Mouse (Mus musculus) kidney, embryonic 16.5 days (tissue): ENCODE measurements around the gene Egflam. TPM values are rescaled to one million over a fixed set of nuclear protein-coding genes. Genes with fewer than 3 reads are reported as not detected.

Source experiments
- ATAC-seq: fragments of 200-750 bp; cut with Nextera tagmentation; 2 replicates; pipeline ENCODE4 v1.8.0; 2017; ENCODE audit warnings: moderate TSS enrichment; ENCODE audit not compliant: low FRiP score, low TSS enrichment
- H3K27ac ChIP-seq: fragments of 300-500 bp; sonication (generic); 2 replicates; pipeline ENCODE4 v1.5.1; 2014; ENCODE audit warnings: low read length
- H3K27me3 ChIP-seq: fragments of 300-500 bp; sonication (generic); 2 replicates; pipeline ENCODE4 v1.6.1; 2014; ENCODE audit warnings: low read length, control low read depth, mixed read lengths; ENCODE audit not compliant: insufficient read depth
- H3K36me3 ChIP-seq: fragments of 300-500 bp; sonication (generic); 2 replicates; pipeline ENCODE4 v1.6.1; 2014; ENCODE audit warnings: low read length, control low read depth, mixed read lengths; ENCODE audit not compliant: insufficient read depth
- H3K4me1 ChIP-seq: fragments of 300-500 bp; sonication (generic); 2 replicates; pipeline ENCODE4 v1.6.1; 2014; ENCODE audit warnings: low read length, control low read depth, mixed read lengths; ENCODE audit not compliant: insufficient read depth
- H3K4me2 ChIP-seq: fragments of 300-500 bp; sonication (generic); replicated peaks from 2 replicates; pipeline ENCODE4 v1.6.1; 2014; ENCODE audit warnings: low read depth, low read length
- H3K4me3 ChIP-seq: fragments of 300-500 bp; sonication (generic); 2 replicates; pipeline ENCODE4 v1.5.1; 2014; ENCODE audit warnings: mild to moderate bottlenecking, low read length
- H3K9ac ChIP-seq: fragments of 300-500 bp; sonication (generic); replicated peaks from 2 replicates; pipeline ENCODE4 v1.6.1; 2014; ENCODE audit warnings: low read length
- H3K9me3 ChIP-seq: fragments of 300-500 bp; sonication (generic); 2 replicates; pipeline ENCODE4 v1.6.1; 2016; ENCODE audit warnings: low read length, control low read depth
- WGBS: fragments of 180-500 bp; shearing (Covaris S2); extraction: QIAGEN DNeasy Blood & Tissue Kit; methylation state at CpG from one replicate; pipeline ENCODE4 v1.1.7; 2014; 5-methylcytosine and 5-hydroxymethylcytosine counted together
- polyA plus RNA-seq: library from polyadenylated mRNA; unstranded; fragments of >200 nt; fragmentation: Nextera tagmentation; extraction: Ambion mirVana; gene quantifications from 2 replicates; pipeline ENCODE4 v1.2.1, GENCODE M21; 2015

The Egflam gene
- polyA plus RNA-seq, 1 experiment from 2014 or later = 26.1 TPM

GRCm38 (mm10) chr15:7382457-7382856 lies 15.7 kb downstream of the Egflam start:
- H3K4me1 ChIP-seq = peaks cover 10% of the 10 kb centered on the region
- H3K9ac ChIP-seq = no peak overlapping the region
- ATAC-seq = no peak
- 19% methylated on average over 10 of the region's 10 CpGs for WGBS
- no peak overlapping the region for H3K27ac ChIP-seq
- no peaks in the 10 kb centered on the region for H3K9me3 ChIP-seq
- no peaks in the 10 kb centered on the region for H3K27me3 ChIP-seq
- no peaks in the 10 kb centered on the region for H3K36me3 ChIP-seq
- H3K4me2 ChIP-seq = no peak overlapping the region
- no peak overlapping the region for H3K4me3 ChIP-seq

GRCm38 (mm10) chr15:7352635-7353051 lies 45.6 kb downstream of the Egflam start:
- Histone ChIP-seq H3K27me3 (no peaks in the 10 kb centered on the region), H3K4me1 (no peaks in the 10 kb centered on the region; the same call in 1 of the 2 replicates), H3K4me3 (no peak overlapping the region), H3K4me2 (no peak overlapping the region), H3K9ac (no peak overlapping the region), H3K27ac (peak overlapping the region; percentile 50; the same call in 1 of the 2 replicates), H3K9me3 (no peaks in the 10 kb centered on the region), H3K36me3 (no peaks in the 10 kb centered on the region)
- peak; percentile 90 for ATAC-seq
- WGBS = 69% methylated on average over 1 of the region's 1 CpGs

- ATAC-seq = no peak
- H3K4me1 ChIP-seq = no peaks in the 10 kb centered on the region
- no peak overlapping the region for H3K27ac ChIP-seq
- H3K9ac ChIP-seq = no peak overlapping the region
- H3K27me3 ChIP-seq = no peaks in the 10 kb centered on the region
- H3K36me3 ChIP-seq = no peaks in the 10 kb centered on the region
- H3K9me3 ChIP-seq = no peaks in the 10 kb centered on the region
- no peak overlapping the region for H3K4me2 ChIP-seq
- H3K4me3 ChIP-seq = no peak overlapping the region
- 60% methylated on average over 5 of the region's 5 CpGs for WGBS
These were observed 57.4 kb downstream of the Egflam start for GRCm38 (mm10) chr15:7340703-7341309.

- Histone ChIP-seq H3K36me3 (no peaks in the 10 kb centered on the region), H3K4me3 (no peak overlapping the region), H3K27me3 (no peaks in the 10 kb centered on the region), H3K4me2 (no peak overlapping the region), H3K9me3 (no peaks in the 10 kb centered on the region), H3K4me1 (no peaks in the 10 kb centered on the region), H3K27ac (no peak overlapping the region), H3K9ac (no peak overlapping the region)
- ATAC-seq = no peak
- WGBS = 87% methylated on average over 11 of the region's 11 CpGs
These were observed 63.5 kb downstream of the Egflam start for GRCm38 (mm10) chr15:7334517-7335298.

GRCm38 (mm10) chr15:7332875-7333274 lies 65.3 kb downstream of the Egflam start:
- no peak overlapping the region for H3K27ac ChIP-seq
- H3K9me3 ChIP-seq = no peaks in the 10 kb centered on the region
- H3K27me3 ChIP-seq = no peaks in the 10 kb centered on the region
- WGBS = 90% methylated on average over 1 of the region's 1 CpGs
- ATAC-seq = no peak
- no peaks in the 10 kb centered on the region for H3K4me1 ChIP-seq
- no peak overlapping the region for H3K4me3 ChIP-seq
- no peaks in the 10 kb centered on the region for H3K36me3 ChIP-seq
- no peak overlapping the region for H3K4me2 ChIP-seq
- no peak overlapping the region for H3K9ac ChIP-seq

- H3K27me3 ChIP-seq = no peaks in the 10 kb centered on the region
- no peaks in the 10 kb centered on the region for H3K9me3 ChIP-seq
- no peaks in the 10 kb centered on the region for H3K36me3 ChIP-seq
- H3K9ac ChIP-seq = no peak overlapping the region
- no peak overlapping the region for H3K4me3 ChIP-seq
- no peak for ATAC-seq
- no peak overlapping the region for H3K27ac ChIP-seq
- H3K4me2 ChIP-seq = no peak overlapping the region
- 91% methylated on average over 2 of the region's 2 CpGs for WGBS
- no peaks in the 10 kb centered on the region for H3K4me1 ChIP-seq
These were observed 75.4 kb downstream of the Egflam start for GRCm38 (mm10) chr15:7322599-7323311.

- Histone ChIP-seq H3K4me3 (no peak overlapping the region), H3K4me2 (no peak overlapping the region), H3K9ac (no peak overlapping the region), H3K27ac (no peak overlapping the region), H3K9me3 (no peaks in the 10 kb centered on the region), H3K27me3 (no peaks in the 10 kb centered on the region), H3K4me1 (no peaks in the 10 kb centered on the region), H3K36me3 (no peaks in the 10 kb centered on the region)
- ATAC-seq = no peak
- WGBS = 71% methylated on average over 4 of the region's 4 CpGs
These were observed 77.3 kb downstream of the Egflam start for GRCm38 (mm10) chr15:7320901-7321300.

GRCm38 (mm10) chr15:7315539-7315938 lies 82.7 kb downstream of the Egflam start:
- no peak overlapping the region for H3K4me2 ChIP-seq
- ATAC-seq = no peak
- H3K4me3 ChIP-seq = no peak overlapping the region
- H3K9me3 ChIP-seq = no peaks in the 10 kb centered on the region
- no peaks in the 10 kb centered on the region for H3K36me3 ChIP-seq
- no peak overlapping the region for H3K9ac ChIP-seq
- H3K4me1 ChIP-seq = peaks cover 5% of the 10 kb centered on the region
- H3K27me3 ChIP-seq = no peaks in the 10 kb centered on the region
- H3K27ac ChIP-seq = no peak overlapping the region
- 40% methylated on average over 9 of the region's 9 CpGs for WGBS

GRCm38 (mm10) chr15:7308711-7309110 lies 89.5 kb downstream of the Egflam start:
- H3K27ac ChIP-seq = no peak overlapping the region
- ATAC-seq = no peak
- WGBS = 73% methylated on average over 4 of the region's 4 CpGs
- no peaks in the 10 kb centered on the region for H3K36me3 ChIP-seq
- H3K4me1 ChIP-seq = no peaks in the 10 kb centered on the region
- no peak overlapping the region for H3K9ac ChIP-seq
- no peak overlapping the region for H3K4me3 ChIP-seq
- no peaks in the 10 kb centered on the region for H3K27me3 ChIP-seq
- H3K4me2 ChIP-seq = no peak overlapping the region
- H3K9me3 ChIP-seq = no peaks in the 10 kb centered on the region

GRCm38 (mm10) chr15:7299892-7300291 lies 98.3 kb downstream of the Egflam start:
- no peak overlapping the region for H3K27ac ChIP-seq
- H3K9ac ChIP-seq = no peak overlapping the region
- H3K4me1 ChIP-seq = no peaks in the 10 kb centered on the region
- no peak for ATAC-seq
- H3K4me2 ChIP-seq = no peak overlapping the region
- H3K9me3 ChIP-seq = peaks cover 3% of the 10 kb centered on the region; the same call in 1 of the 2 replicates
- no peak overlapping the region for H3K4me3 ChIP-seq
- no peaks in the 10 kb centered on the region for H3K36me3 ChIP-seq
- no peaks in the 10 kb centered on the region for H3K27me3 ChIP-seq
- 81% methylated on average over 1 of the region's 1 CpGs for WGBS
